Mouse (Mus musculus) sigmoid colon, adult 10 weeks (tissue): Measurements from ENCODE around the gene Gm826. TPM values are rescaled to one million over a fixed set of nuclear protein-coding genes. Genes with fewer than 3 reads are reported as not detected.

Source experiments
- polyA plus RNA-seq: library from polyadenylated mRNA; stranded (reverse); fragments of 350-450 nt; fragmentation: Illumina TruSeq; extraction: RNeasy Lipid Tissue Mini Kit (QIAGEN cat#74804); gene quantifications from one replicate; pipeline ENCODE4 v1.2.3, GENCODE M21; 2014; ENCODE audit warnings: low read depth, low replicate concordance

Gene Gm826
- polyA plus RNA-seq = 1.5 TPM

GRCm38 (mm10) chr2:160334111-160334661, at the start of gene Gm826:
Gm826 (minus strand) TSS chr2:160334162.

GRCm38 (mm10) chr2:160366980-160367338, 33.0 kb upstream of the Gm826 start, which contains the start of gene Mafb:
Mafb (minus strand) TSS chr2:160367065.

Other genes with a start within 250 kb of the Gm826 start
- gene Mafb, start 32.9 kb upstream of the Gm826 start, polyA plus RNA-seq = 12.1 TPM